Mouse (Mus musculus) embryonic facial prominence, embryonic 11.5 days (tissue): ENCODE data around the gene Tm9sf4. TPM values are rescaled to one million over a fixed set of nuclear protein-coding genes. Genes with fewer than 3 reads are reported as not detected.

Experiments used
- ATAC-seq: fragments of 200-750 bp; cut with Nextera tagmentation; replicated peaks from 2 replicates; pipeline ENCODE4 v1.8.0; 2017; ENCODE audit warnings: low read depth; ENCODE audit not compliant: insufficient number of reproducible peaks, low FRiP score, low TSS enrichment
- DNase-seq: peaks from one replicate; pipeline ENCODE4 v3.0.0-alpha.2; 2015; ENCODE audit warnings: low spot score
- H3K27ac ChIP-seq: fragments of 300-500 bp; sonication (generic); replicated peaks from 2 replicates; pipeline ENCODE4 v1.5.1; 2014; ENCODE audit warnings: mild to moderate bottlenecking, low read depth, low read length, control low read depth
- H3K27me3 ChIP-seq: fragments of 300-500 bp; sonication (generic); 2 replicates; pipeline ENCODE4 v1.6.1; 2014; ENCODE audit warnings: mild to moderate bottlenecking, low read length, moderate library complexity, mixed read lengths; ENCODE audit not compliant: control insufficient read depth, insufficient read depth
- H3K36me3 ChIP-seq: fragments of 300-500 bp; sonication (generic); replicated peaks from 2 replicates; pipeline ENCODE4 v1.6.1; 2014; ENCODE audit warnings: low read depth, mild to moderate bottlenecking, low read length, moderate library complexity, mixed read lengths; ENCODE audit not compliant: control insufficient read depth, insufficient read depth
- H3K4me1 ChIP-seq: fragments of 300-500 bp; sonication (generic); 2 replicates; pipeline ENCODE4 v1.6.1; 2014; ENCODE audit warnings: low read length, mixed read lengths; ENCODE audit not compliant: control insufficient read depth, insufficient read depth
- H3K4me2 ChIP-seq: fragments of 300-500 bp; sonication (generic); 2 replicates; pipeline ENCODE4 v1.6.1; 2014; ENCODE audit warnings: low read depth, mild to moderate bottlenecking, control low read depth, low read length, moderate library complexity
- H3K4me3 ChIP-seq: fragments of 300-500 bp; sonication (generic); 2 replicates; pipeline ENCODE4 v1.5.1; 2014; ENCODE audit warnings: low read depth, low read length, control low read depth
- H3K9ac ChIP-seq: fragments of 300-500 bp; sonication (generic); replicated peaks from 2 replicates; pipeline ENCODE4 v1.6.1; 2014; ENCODE audit warnings: mild to moderate bottlenecking, control low read depth, low read length
- H3K9me3 ChIP-seq: fragments of 300-500 bp; sonication (generic); replicated peaks from 2 replicates; pipeline ENCODE4 v1.6.1; 2016; ENCODE audit warnings: mild to moderate bottlenecking, low read length, inconsistent platforms, mixed read lengths; ENCODE audit not compliant: control insufficient read depth
- WGBS: fragments of 180-500 bp; shearing (Covaris S2); extraction: QIAGEN DNeasy Blood & Tissue Kit; methylation state at CpG from one replicate; pipeline ENCODE4 v1.1.7; 2014; 5-methylcytosine and 5-hydroxymethylcytosine counted together
- polyA plus RNA-seq: library from polyadenylated mRNA; unstranded; fragments of >200 nt; fragmentation: Nextera tagmentation; extraction: Ambion mirVana; gene quantifications from 2 replicates; pipeline ENCODE4 v1.2.1, GENCODE M21; 2014

The Tm9sf4 gene
- polyA plus RNA-seq, 1 experiment from 2014 or later: 84.0 TPM

DNA sequence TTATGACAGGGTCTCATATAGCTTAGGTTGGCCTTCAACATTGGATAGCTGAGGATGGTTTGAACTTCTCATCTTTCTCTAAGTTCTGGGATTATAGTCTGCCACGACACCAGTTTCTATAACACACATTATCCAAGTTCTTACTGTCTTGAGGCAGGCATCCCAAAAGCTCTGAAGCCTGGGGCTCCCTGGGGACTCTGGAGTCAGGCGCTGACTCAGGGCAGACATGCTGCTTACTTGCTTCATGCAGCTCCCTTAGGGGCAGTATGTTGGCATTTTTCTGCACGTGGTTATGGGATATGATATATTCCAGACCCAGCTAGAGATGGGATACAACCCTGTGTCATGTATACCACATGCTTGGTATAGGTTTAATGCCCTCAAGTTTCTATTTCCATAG lies 18.9 kb downstream of the Tm9sf4 start:
- H3K9me3 ChIP-seq: no peaks in the 10 kb centered on the region
- no peak overlapping the region for H3K9ac ChIP-seq
- H3K27me3 ChIP-seq: no peaks in the 10 kb centered on the region
- no peaks in the 10 kb centered on the region; the same call in 1 of the 2 replicates for H3K36me3 ChIP-seq
- no peaks in the 10 kb centered on the region for H3K4me1 ChIP-seq
- no peak overlapping the region for H3K4me2 ChIP-seq
- ATAC-seq (no peak), DNase-seq (no peak)
- WGBS: 90% methylated on average over 3 of the region's 3 CpGs
- H3K27ac ChIP-seq: no peak overlapping the region
- H3K4me3 ChIP-seq: no peak overlapping the region

DNA sequence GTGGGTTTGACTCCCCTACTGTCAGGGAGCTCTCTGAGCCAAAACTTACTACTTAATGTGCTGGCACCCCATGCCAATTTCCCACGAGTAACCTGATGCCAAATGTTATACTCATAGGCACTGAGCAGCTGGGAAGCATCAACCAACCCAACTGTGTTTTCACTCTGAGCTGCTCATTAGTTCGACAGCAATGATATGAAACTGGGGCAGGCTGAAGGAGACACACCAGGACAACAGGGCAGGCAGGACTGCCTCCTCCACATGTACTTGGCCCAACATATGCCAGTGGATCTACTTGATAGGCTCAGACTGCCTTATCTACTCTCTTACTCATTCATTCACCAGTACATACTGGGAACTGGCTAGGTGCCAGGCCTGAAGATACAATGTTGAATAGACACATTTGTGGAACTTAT lies 25.1 kb downstream of the Tm9sf4 start:
- H3K4me3 ChIP-seq: no peak overlapping the region
- DNase-seq: no peak
- H3K27ac ChIP-seq: no peak overlapping the region
- H3K27me3 ChIP-seq: no peaks in the 10 kb centered on the region
- no peaks in the 10 kb centered on the region for H3K9me3 ChIP-seq
- no peaks in the 10 kb centered on the region for H3K4me1 ChIP-seq
- H3K4me2 ChIP-seq: no peak overlapping the region
- peaks cover 8% of the 10 kb centered on the region for H3K36me3 ChIP-seq
- ATAC-seq: no peak
- H3K9ac ChIP-seq: no peak overlapping the region
- 67% methylated on average over 2 of the region's 2 CpGs for WGBS

DNA sequence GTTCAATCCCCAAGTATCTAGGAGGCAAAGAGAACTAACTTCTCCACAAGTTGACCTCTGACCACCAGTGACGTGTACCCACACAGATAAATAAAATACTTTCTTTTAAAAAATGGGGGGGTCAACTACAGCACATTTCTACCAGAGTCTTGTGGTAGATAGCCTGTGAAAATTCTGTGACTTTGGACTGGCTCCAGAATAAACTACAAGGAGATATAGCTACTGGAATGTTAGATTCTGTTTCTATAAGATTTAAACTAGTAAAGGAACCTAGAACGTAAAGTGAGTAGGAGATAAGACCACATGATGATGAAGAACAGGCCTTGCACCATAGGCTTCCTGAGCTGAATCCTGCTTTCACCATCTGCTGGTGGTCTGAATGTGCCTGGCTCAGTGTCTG lies 26.7 kb downstream of the Tm9sf4 start:
- DNase-seq (no peak), ATAC-seq (no peak)
- no peaks in the 10 kb centered on the region for H3K9me3 ChIP-seq
- H3K27ac ChIP-seq: no peak overlapping the region
- H3K4me1 ChIP-seq: no peaks in the 10 kb centered on the region
- WGBS: 86% methylated on average over 2 of the region's 2 CpGs
- H3K9ac ChIP-seq: no peak overlapping the region
- H3K4me3 ChIP-seq: no peak overlapping the region
- no peaks in the 10 kb centered on the region for H3K27me3 ChIP-seq
- no peak overlapping the region for H3K4me2 ChIP-seq
- peaks cover 8% of the 10 kb centered on the region for H3K36me3 ChIP-seq

DNA sequence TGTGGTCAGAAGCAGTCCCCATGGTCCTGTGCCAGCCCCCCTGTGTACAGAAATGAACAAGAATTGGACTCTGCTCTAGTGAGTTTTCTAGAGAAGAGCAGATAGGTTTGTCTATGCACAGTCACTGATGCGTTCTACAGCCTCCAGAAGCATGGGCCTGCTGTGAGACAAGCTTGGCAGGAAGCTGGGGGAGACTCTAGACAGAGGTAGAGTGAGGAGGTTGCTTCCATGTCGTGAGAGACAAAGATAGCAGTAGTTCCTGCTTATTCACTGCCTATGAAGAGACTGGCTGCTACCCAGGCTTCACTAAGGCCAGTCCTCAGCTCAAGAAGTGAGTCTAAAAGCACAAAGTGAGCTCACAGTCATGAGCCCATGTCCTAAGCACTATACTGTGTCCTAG lies 30.1 kb downstream of the Tm9sf4 start:
- WGBS: 83% methylated on average over 2 of the region's 2 CpGs
- no peaks in the 10 kb centered on the region for H3K9me3 ChIP-seq
- no peak for ATAC-seq

DNA sequence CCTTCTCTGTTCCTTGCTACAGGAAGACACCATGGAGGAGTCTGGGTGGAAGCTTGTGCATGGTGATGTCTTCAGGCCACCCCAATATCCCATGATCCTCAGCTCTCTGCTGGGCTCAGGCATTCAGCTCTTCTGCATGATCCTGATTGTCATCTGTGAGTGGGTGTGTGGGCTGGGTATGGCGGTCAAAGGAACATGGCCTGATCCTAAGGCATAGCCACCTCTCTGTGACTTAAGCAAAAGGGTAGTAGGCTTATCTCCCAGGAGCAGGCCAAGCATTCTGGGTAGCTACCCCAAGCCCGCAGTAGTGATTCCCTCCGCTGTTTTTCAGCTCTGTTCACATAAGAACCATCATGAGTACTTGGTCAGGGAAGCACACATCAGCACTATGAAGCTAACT lies 33.2 kb downstream of the Tm9sf4 start:
- no peak for DNase-seq
- no peaks in the 10 kb centered on the region for H3K27me3 ChIP-seq
- 96% methylated on average over 3 of the region's 3 CpGs for WGBS
- H3K9ac ChIP-seq: no peak overlapping the region
- H3K27ac ChIP-seq: no peak overlapping the region
- no peaks in the 10 kb centered on the region for H3K9me3 ChIP-seq
- H3K4me3 ChIP-seq: no peak overlapping the region
- H3K4me1 ChIP-seq: no peaks in the 10 kb centered on the region
- ATAC-seq: no peak
- peaks cover 4% of the 10 kb centered on the region for H3K36me3 ChIP-seq
- no peak overlapping the region for H3K4me2 ChIP-seq

More for the DNA sequence above, 30.1 kb downstream of the Tm9sf4 start:
- DNase-seq: no peak
- Histone ChIP-seq H3K27me3 (no peaks in the 10 kb centered on the region), H3K4me2 (no peak overlapping the region), H3K27ac (no peak overlapping the region), H3K4me1 (no peaks in the 10 kb centered on the region), H3K36me3 (peaks cover 4% of the 10 kb centered on the region), H3K4me3 (no peak overlapping the region), H3K9ac (no peak overlapping the region)

DNA sequence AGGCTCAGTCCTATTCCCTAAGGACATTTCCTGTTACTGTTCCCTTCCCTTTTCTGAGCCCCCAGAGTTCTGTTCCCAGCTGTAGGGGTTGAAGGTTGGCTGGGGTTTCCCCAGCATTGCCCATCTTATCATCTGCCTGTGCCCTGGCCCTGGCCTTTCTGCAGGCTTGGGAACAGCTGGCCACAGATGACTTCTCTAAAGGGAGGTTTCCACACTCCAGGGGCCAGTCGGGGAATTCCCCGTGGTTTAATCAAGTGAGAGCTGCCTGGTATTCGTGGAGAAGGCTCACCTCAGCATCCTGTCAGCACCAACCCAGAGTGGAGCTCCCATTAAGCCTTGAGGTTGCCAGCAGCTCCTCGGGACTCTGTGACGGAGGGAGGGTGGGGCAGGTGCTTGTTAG lies 37.4 kb downstream of the Tm9sf4 start:
- H3K4me3 ChIP-seq: no peak overlapping the region
- H3K9me3 ChIP-seq: no peaks in the 10 kb centered on the region
- H3K36me3 ChIP-seq: no peaks in the 10 kb centered on the region; the same call in none of the 2 replicates
- no peak overlapping the region for H3K4me2 ChIP-seq
- H3K27ac ChIP-seq: no peak overlapping the region
- WGBS: 80% methylated on average over 5 of the region's 5 CpGs
- H3K4me1 ChIP-seq: no peaks in the 10 kb centered on the region
- no peak for DNase-seq
- H3K27me3 ChIP-seq: no peaks in the 10 kb centered on the region
- ATAC-seq: no peak
- H3K9ac ChIP-seq: no peak overlapping the region

DNA sequence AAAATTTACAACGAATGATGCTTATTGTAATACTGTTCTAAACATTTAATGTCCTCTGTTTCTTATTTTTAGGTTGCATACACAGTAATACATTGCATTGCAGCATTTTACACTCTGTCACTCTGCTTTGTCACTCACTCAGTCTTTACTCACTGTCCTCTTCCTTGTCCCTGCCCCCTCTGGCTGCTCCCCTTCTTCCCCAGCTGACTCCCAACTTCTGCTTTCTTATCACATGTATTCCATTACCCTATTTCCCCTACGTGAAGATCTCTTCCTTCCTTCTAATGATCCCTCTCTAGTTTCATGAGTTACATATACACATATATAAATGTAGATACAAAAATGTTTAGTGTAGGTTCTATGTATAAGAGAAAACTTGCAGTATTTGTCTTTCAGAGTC lies 38.0 kb downstream of the Tm9sf4 start:
- no peak overlapping the region for H3K9ac ChIP-seq
- ATAC-seq (no peak), DNase-seq (no peak)
- no peak overlapping the region for H3K4me3 ChIP-seq
- no peaks in the 10 kb centered on the region for H3K4me1 ChIP-seq
- H3K27ac ChIP-seq: no peak overlapping the region
- H3K27me3 ChIP-seq: no peaks in the 10 kb centered on the region
- no peaks in the 10 kb centered on the region for H3K9me3 ChIP-seq
- peaks cover 4% of the 10 kb centered on the region for H3K36me3 ChIP-seq
- WGBS: 86% methylated on average over 2 of the region's 2 CpGs
- H3K4me2 ChIP-seq: no peak overlapping the region

DNA sequence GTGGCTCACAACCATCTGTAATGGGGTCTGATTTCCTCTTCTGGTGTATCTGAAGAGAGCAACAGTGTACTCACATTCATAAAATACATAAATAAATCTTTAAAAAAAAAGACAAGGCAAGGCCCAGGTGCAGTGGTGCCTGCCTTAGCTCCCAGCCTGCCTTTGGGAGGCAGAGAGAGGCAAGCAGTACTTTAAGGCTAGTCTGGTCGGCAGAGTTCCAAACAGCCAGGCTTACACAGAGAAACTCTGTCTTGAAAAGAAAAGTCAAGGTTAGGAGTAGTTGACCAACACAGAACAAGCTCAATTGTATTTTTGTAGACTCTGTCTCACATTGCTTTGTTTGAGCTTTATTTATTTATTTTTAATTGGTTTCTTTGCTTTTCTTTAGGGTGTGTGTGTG lies 41.7 kb downstream of the Tm9sf4 start:
- no peak overlapping the region for H3K4me3 ChIP-seq
- no peak for DNase-seq
- no peaks in the 10 kb centered on the region for H3K4me1 ChIP-seq
- no peaks in the 10 kb centered on the region for H3K27me3 ChIP-seq
- no peak overlapping the region for H3K9ac ChIP-seq
- 74% methylated on average over 1 of the region's 1 CpGs for WGBS
- H3K9me3 ChIP-seq: no peaks in the 10 kb centered on the region
- H3K4me2 ChIP-seq: no peak overlapping the region
- no peak overlapping the region for H3K27ac ChIP-seq
- ATAC-seq: no peak
- peaks cover 8% of the 10 kb centered on the region for H3K36me3 ChIP-seq
